20 mouse cellular contexts compared by ENCODE assay signal in the genomic region with DNA sequence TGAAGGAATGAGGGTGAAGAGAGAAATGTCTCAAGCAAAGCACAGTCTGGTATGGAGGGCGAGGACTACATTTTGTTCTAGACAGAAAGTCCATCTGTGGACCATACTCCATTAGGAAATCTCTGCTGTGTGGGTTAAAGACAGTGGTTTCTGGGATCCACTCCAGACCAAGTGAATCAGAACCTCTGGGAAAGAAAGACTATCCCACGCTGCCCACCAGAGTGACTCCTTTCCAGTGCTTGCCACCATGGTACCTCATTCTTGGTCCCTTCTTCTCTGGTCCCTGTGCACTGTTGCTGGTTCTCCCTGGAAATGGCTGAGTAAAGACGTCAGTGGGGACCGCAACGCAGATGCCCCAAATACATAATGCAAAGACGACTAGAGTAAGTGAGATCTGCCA.
"Had no signal": no experiment of that assay in that cellular context is flagged by ENCODE, and none has a peak within 500 bp of the region (broad histone marks: within the 10 kb centered on the region; RNA-seq: fewer than 3 reads in every experiment).

No protein-coding gene starts in this region.

- H3K27ac ChIP-seq: kidney, embryonic 15.5 days; limb, embryonic 10.5 days; limb, embryonic 13.5 days; liver, embryonic 12.5 days; liver, embryonic 15.5 days; lung, embryonic 15.5 days; stomach, embryonic 15.5 days had no signal

- H3K4me2 ChIP-seq: kidney, embryonic 15.5 days; limb, embryonic 13.5 days; liver, embryonic 12.5 days; liver, embryonic 15.5 days; lung, embryonic 15.5 days; midbrain, embryonic 11.5 days; stomach, embryonic 15.5 days had no signal

- DNase-seq: kidney, adult 11 months; kidney, adult 8-10 months; kidney, postnatal 10 days; kidney, postnatal 36 days; layer of hippocampus, postnatal 36 days; liver; lung, adult 18-20 months; lung, postnatal 10 days; lung, postnatal 4 days; midbrain, embryonic 14.5 days; right cerebral cortex, postnatal 25 days; thymus, postnatal 36 days had no signal

- ATAC-seq: liver, embryonic 12.5 days had no signal

- H3K9me3 ChIP-seq: kidney, embryonic 15.5 days; limb, embryonic 10.5 days; limb, embryonic 13.5 days; liver, embryonic 12.5 days; liver, embryonic 15.5 days; lung, embryonic 15.5 days; stomach, embryonic 15.5 days had no signal

- H3K27me3 ChIP-seq: kidney, embryonic 15.5 days; limb, embryonic 13.5 days; lung, embryonic 15.5 days; stomach, embryonic 15.5 days had no signal

- H3K9ac ChIP-seq: kidney, embryonic 15.5 days; limb, embryonic 13.5 days; liver, embryonic 12.5 days; liver, embryonic 15.5 days; lung, embryonic 15.5 days; stomach, embryonic 15.5 days had no signal

- H3K36me3 ChIP-seq: kidney, embryonic 15.5 days; limb, embryonic 10.5 days; limb, embryonic 13.5 days; liver, embryonic 12.5 days; liver, embryonic 15.5 days; lung, embryonic 15.5 days; stomach, embryonic 15.5 days had no signal

- H3K4me3 ChIP-seq: kidney, embryonic 15.5 days; limb, embryonic 10.5 days; limb, embryonic 13.5 days; liver, embryonic 12.5 days; liver, embryonic 15.5 days; lung, embryonic 15.5 days; stomach, embryonic 15.5 days had no signal
